Mouse (Mus musculus): ENCODE results near the gene Cenpp.

DNA sequence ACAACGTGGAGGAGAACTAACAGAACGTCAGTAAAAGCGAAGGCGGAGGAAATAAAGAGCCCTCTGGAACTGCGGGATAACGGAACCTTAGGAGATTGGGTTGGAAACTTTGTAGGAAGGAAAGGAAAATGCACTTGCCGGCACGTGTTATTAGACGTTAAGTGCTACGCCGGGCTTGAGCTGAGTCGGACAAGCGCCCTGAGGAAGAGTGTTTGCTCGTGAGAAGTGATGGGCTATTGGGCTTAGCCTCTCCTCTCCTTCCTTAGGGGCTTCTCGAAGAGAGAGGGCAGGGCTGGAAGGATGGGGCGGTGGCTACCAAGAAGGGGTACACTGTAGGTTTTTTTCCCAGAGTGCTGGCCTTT, 576 bp upstream of the Cenpp start:
- TF ChIP-seq CTCF (IDR thresholded peaks at IDR 0.05; ENCODE audit: control insufficient read depth, insufficient read depth, insufficient read length): no peak
- no peak for TF ChIP-seq MYOG (IDR thresholded peaks at IDR 0.05; ENCODE audit: control insufficient read depth, extremely low read depth, insufficient read length)
- TF ChIP-seq MAX (IDR thresholded peaks at IDR 0.05): peak; percentile 94
- TF ChIP-seq CEBPB (IDR thresholded peaks at IDR 0.05; ENCODE audit: low read depth): no peak

Measured in C2C12 (cell line).